Mouse (Mus musculus) intestine, embryonic 14.5 days (tissue): ENCODE data around the gene Ccdc180. TPM values are rescaled to one million over a fixed set of nuclear protein-coding genes. Genes with fewer than 3 reads are reported as not detected.

Experiments used
- ATAC-seq: fragments of 200-750 bp; cut with Nextera tagmentation; replicated peaks from 2 replicates; pipeline ENCODE4 v1.8.0; 2017; ENCODE audit warnings: low read depth, moderate number of reproducible peaks, moderate TSS enrichment, moderate library complexity; ENCODE audit not compliant: low FRiP score, low TSS enrichment
- DNase-seq: peaks from one replicate; pipeline ENCODE4 v3.0.0-alpha.2; 2018; ENCODE audit warnings: low spot score
- H3K27ac ChIP-seq: fragments of 300-500 bp; sonication (generic); 2 replicates; pipeline ENCODE4 v1.5.1; 2014; ENCODE audit warnings: low read depth, mild to moderate bottlenecking, control low read depth
- H3K27me3 ChIP-seq: fragments of 300-500 bp; sonication (generic); replicated peaks from 2 replicates; pipeline ENCODE4 v1.6.1; 2014; ENCODE audit warnings: low read length, control low read depth; ENCODE audit not compliant: control insufficient read depth, insufficient read depth
- H3K36me3 ChIP-seq: fragments of 300-500 bp; sonication (generic); 2 replicates; pipeline ENCODE4 v1.6.1; 2014; ENCODE audit warnings: low read length, control low read depth; ENCODE audit not compliant: control insufficient read depth, insufficient read depth
- H3K4me1 ChIP-seq: fragments of 300-500 bp; sonication (generic); replicated peaks from 2 replicates; pipeline ENCODE4 v1.6.1; 2014; ENCODE audit warnings: low read length, control low read depth, mixed read lengths; ENCODE audit not compliant: control insufficient read depth, insufficient read depth
- H3K4me2 ChIP-seq: fragments of 300-500 bp; sonication (generic); 2 replicates; pipeline ENCODE4 v1.6.1; 2014; ENCODE audit warnings: low read length
- H3K4me3 ChIP-seq: fragments of 300-500 bp; sonication (generic); 2 replicates; pipeline ENCODE4 v1.5.1; 2014; ENCODE audit warnings: low read depth, low read length, control low read depth, mixed read lengths
- H3K9ac ChIP-seq: fragments of 300-500 bp; sonication (generic); 2 replicates; pipeline ENCODE4 v1.6.1; 2014; ENCODE audit warnings: mild to moderate bottlenecking, low read length
- H3K9me3 ChIP-seq: fragments of 300-500 bp; sonication (generic); 2 replicates; pipeline ENCODE4 v1.6.1; 2016; ENCODE audit warnings: low read length, control low read depth; ENCODE audit not compliant: control insufficient read depth
- WGBS: fragments of 180-500 bp; shearing (Covaris S2); extraction: QIAGEN DNeasy Blood & Tissue Kit; methylation state at CpG from one replicate; pipeline ENCODE4 v1.1.7; 2014; 5-methylcytosine and 5-hydroxymethylcytosine counted together
- polyA plus RNA-seq: library from polyadenylated mRNA; unstranded; fragments of >200 nt; fragmentation: Nextera tagmentation; extraction: Ambion mirVana; gene quantifications from 2 replicates; pipeline ENCODE4 v1.2.1, GENCODE M21; 2014

Ccdc180 gene
- polyA plus RNA-seq, 1 experiment from 2014 or later: 0.04 TPM

DNA sequence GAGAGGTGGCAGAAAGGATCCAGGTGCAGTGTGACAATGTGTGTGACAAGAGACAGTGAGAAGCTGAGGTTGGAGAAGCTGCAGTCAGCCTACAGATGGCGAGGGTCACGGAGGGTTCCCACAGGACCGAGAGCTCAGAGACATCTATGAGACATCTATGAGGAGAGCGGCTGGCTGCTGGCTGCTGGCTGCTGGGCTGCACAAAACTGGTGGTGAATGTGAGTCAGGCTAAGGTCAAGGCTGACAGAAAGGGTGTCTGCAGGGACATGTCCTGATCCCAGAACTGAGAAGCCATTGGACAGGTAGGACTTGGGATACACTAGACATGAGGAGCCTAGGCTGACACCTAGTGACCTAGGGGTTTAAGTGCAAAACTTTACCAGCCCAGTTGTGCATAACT, 33.9 kb downstream of the Ccdc180 start:
- 87% methylated on average over 4 of the region's 4 CpGs for WGBS
- Histone ChIP-seq H3K36me3 (no peaks in the 10 kb centered on the region), H3K27ac (no peak overlapping the region), H3K4me3 (no peak overlapping the region), H3K4me1 (no peaks in the 10 kb centered on the region), H3K9me3 (no peaks in the 10 kb centered on the region), H3K4me2 (no peak overlapping the region), H3K27me3 (no peaks in the 10 kb centered on the region), H3K9ac (no peak overlapping the region)
- DNase-seq (no peak), ATAC-seq (no peak)

DNA sequence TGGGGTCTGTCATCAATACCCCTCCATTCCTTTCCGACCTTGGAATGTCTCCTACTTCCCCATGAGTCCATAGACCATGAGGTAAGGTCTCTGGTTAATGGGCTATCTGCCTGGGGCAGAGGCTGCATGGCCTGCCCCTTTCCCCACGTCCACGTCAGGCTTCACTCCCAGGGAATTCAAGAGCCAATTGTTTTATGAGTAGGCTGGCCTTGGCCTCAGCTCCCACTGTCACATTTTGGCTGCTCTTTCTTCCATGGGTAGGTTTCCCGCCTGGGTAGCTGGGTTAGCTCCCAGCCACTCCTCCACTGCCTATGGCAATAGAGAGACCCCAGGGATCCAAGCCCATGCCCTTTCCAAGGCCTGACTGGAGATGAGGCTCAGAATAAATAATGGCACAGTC, 38.5 kb downstream of the Ccdc180 start:
- no peaks in the 10 kb centered on the region for H3K27me3 ChIP-seq
- H3K27ac ChIP-seq: no peak overlapping the region
- no peaks in the 10 kb centered on the region for H3K9me3 ChIP-seq
- H3K4me3 ChIP-seq: no peak overlapping the region
- DNase-seq: no peak
- no peak for ATAC-seq
- no peaks in the 10 kb centered on the region for H3K36me3 ChIP-seq
- WGBS: 83% methylated on average over 4 of the region's 4 CpGs
- no peak overlapping the region for H3K4me2 ChIP-seq
- H3K9ac ChIP-seq: no peak overlapping the region
- H3K4me1 ChIP-seq: no peaks in the 10 kb centered on the region

DNA sequence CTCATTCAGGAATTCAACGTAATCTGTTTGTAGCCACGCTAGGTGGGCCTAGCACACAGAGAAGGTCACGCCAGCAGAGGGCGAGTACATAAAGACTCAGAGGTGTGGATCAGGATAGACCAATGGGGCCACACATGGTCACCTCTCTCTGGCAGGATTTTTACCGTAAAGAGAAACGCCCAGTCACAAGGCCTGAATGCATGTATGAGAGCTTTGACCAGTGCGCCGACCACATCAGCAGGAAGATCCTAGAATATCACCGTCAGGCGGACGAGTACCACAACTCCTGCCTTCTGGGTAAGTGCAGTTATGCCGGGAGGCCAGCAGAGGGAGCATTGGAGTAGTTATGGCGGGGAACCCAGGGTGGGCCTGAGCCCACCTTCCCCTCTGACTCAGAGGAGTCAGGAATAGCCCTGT, 51.5 kb downstream of the Ccdc180 start:
- Histone ChIP-seq H3K4me1 (no peaks in the 10 kb centered on the region), H3K4me2 (no peak overlapping the region), H3K27me3 (no peaks in the 10 kb centered on the region), H3K27ac (no peak overlapping the region), H3K36me3 (no peaks in the 10 kb centered on the region), H3K9ac (no peak overlapping the region), H3K4me3 (no peak overlapping the region), H3K9me3 (no peaks in the 10 kb centered on the region)
- DNase-seq (peak; percentile 76), ATAC-seq (no peak)
- WGBS: 28% methylated on average over 13 of the region's 13 CpGs

DNA sequence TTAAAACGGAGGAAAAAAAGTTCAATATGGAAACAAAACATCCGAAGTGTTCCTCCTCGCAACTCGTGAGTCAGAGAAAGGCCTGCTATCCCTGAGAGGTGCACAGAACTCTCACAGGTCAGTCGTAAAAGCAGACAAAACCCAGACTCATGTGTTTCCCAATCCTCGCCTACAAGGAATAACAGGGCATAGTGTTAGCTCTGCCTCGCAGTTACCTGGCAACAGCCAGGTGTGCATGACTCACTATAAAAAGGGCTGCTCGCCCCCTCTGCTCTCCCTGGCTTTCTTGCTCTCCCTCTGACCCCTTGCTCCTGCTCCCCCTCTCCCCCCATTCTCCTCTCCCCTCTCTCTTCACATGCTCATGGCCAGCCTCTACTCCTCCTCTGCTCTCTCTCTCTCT, 57.6 kb downstream of the Ccdc180 start:
- 50% methylated on average over 8 of the region's 8 CpGs for WGBS
- H3K36me3 ChIP-seq: no peaks in the 10 kb centered on the region
- no peak overlapping the region for H3K4me3 ChIP-seq
- H3K9me3 ChIP-seq: no peaks in the 10 kb centered on the region
- no peak overlapping the region for H3K27ac ChIP-seq
- peaks cover 4% of the 10 kb centered on the region; the same call in 1 of the 2 replicates for H3K4me1 ChIP-seq
- no peak overlapping the region for H3K4me2 ChIP-seq
- ATAC-seq: no peak
- DNase-seq: no peak
- H3K27me3 ChIP-seq: no peaks in the 10 kb centered on the region
- H3K9ac ChIP-seq: no peak overlapping the region

DNA sequence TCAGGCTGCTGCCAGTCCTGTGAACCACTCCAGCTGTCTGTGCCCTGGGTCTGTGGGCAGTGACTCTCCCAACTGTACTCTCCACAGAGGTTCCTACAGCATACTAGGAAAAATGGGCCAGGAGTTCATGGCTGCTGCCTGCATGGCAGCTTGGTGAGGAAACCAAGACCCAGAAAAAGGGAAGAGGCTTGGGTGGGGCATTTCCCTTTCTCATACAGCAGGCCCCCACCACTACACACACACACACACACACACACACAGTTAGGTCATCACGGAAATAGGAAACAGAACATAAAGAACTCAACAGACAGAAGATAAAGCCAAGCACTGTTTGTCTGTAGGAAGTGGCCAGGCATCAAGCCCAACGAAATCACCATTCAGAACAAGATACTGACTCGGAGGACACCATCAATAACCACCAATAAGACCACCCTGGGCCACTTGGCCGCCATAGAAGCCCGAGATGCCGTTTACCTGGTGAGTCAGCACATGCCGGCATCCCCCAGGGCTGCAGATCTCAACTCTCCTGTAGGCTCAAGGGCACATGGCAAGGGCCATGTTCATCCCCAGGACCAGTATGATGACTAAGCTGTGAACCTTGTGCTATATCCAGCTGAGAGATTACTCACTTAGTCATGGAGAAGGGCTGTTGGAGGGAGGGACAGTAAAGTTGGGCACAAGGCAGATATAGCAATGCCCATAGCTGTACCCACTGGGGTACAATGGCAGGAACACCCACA, 59.2 kb downstream of the Ccdc180 start:
- Histone ChIP-seq H3K4me1 (peaks cover 4% of the 10 kb centered on the region; the same call in 1 of the 2 replicates), H3K36me3 (no peaks in the 10 kb centered on the region), H3K9ac (no peak overlapping the region), H3K27me3 (no peaks in the 10 kb centered on the region), H3K4me3 (no peak overlapping the region), H3K9me3 (no peaks in the 10 kb centered on the region), H3K27ac (no peak overlapping the region), H3K4me2 (no peak overlapping the region)
- 77% methylated on average over 7 of the region's 7 CpGs for WGBS
- ATAC-seq: no peak
- no peak for DNase-seq

DNA sequence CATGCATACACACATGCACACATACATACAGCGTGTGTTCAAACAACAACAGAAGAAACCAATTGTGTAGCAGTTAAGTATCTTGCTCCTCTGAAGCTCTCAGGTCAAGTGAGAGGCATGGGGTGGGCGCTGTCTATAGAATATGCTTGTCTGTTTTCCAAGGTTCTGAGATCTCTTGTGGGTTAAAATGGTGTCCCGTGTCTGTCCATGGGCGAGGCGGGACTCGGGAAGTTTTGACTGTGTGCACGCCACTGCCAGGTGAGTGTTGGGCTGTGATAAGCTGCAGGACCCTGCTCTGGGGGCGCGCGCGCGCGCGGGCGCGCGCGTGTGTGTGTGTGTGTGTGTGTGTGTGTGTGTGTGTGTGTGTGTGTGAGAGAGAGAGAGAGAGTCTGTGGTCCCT, 61.7 kb downstream of the Ccdc180 start:
- ATAC-seq (no peak), DNase-seq (no peak)
- Histone ChIP-seq H3K9me3 (no peaks in the 10 kb centered on the region), H3K4me1 (peaks cover 4% of the 10 kb centered on the region; the same call in 1 of the 2 replicates), H3K9ac (no peak overlapping the region), H3K27me3 (no peaks in the 10 kb centered on the region), H3K4me3 (no peak overlapping the region), H3K27ac (no peak overlapping the region), H3K36me3 (no peaks in the 10 kb centered on the region), H3K4me2 (no peak overlapping the region)
- 94% methylated on average over 18 of the region's 18 CpGs for WGBS

DNA sequence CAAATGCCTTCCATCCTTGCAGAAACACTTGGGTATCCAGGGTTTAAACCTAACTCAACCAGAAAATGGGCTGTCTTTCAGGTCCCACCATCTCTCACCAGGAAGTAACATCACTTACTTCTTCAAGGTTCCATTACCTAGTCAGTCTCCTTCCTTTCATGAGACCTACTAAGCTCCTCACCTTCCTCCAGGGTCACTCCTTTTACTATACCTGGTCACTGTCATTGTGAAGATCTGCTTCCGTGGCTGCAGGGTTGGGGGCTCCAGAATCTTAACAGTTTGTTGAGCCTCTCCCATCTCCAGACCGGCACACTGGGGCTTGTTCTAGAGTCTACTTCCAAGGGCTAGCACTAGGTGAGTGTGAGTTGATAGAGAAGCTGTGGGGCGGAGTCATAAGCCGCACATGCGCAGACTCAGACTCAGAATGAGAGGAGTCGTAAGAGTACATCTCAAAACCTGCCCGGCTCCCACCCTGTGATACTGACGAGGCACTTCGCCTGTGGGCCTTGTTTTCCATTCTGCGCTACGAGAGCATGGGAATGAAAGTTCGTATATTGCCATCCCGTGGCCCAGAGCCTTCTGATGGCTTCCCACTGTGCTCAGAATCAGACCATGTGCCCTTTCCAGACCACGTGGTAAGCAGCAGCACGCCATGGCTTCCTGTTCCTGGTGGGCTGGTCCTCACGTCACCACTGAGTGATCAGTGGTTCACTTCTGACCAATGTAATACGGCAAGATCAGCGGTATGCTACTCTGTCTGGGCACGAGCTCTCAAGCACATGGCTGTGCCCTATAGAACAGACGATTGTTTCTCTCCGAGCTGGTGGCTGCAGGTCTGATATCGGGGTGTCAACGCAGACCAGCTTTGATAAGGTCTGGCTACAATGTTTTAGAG, 63.2 kb downstream of the Ccdc180 start:
- 92% methylated on average over 23 of the region's 23 CpGs for WGBS
- Histone ChIP-seq H3K4me2 (no peak overlapping the region), H3K36me3 (no peaks in the 10 kb centered on the region), H3K9ac (no peak overlapping the region), H3K4me3 (no peak overlapping the region), H3K27ac (no peak overlapping the region), H3K4me1 (peaks cover 3% of the 10 kb centered on the region; the same call in 1 of the 2 replicates), H3K9me3 (no peaks in the 10 kb centered on the region), H3K27me3 (no peaks in the 10 kb centered on the region)
- no peak for DNase-seq
- ATAC-seq: no peak

DNA sequence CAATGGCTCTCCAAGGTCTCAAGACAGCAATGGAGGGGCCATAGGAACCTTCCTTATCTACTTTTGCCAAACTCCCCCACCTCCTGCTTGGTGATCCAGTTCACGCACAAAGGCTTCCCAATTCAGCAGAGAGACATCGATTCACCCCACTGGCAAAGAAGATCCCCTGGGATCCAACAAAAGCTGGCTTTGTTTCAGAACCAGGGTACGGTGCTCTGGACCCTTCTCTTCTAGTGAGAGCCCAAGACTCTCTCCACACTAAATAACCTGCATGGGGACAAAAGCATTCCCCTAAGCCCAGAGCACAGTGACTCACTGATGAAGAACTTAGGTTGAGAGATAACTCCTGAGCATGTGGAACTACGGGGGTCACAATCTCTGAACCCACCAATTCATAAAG, 65.1 kb downstream of the Ccdc180 start:
- Histone ChIP-seq H3K4me1 (no peaks in the 10 kb centered on the region), H3K4me2 (no peak overlapping the region), H3K27ac (no peak overlapping the region), H3K27me3 (no peaks in the 10 kb centered on the region), H3K9me3 (no peaks in the 10 kb centered on the region), H3K9ac (no peak overlapping the region), H3K4me3 (no peak overlapping the region), H3K36me3 (no peaks in the 10 kb centered on the region)
- DNase-seq (no peak), ATAC-seq (no peak)
- WGBS: 89% methylated on average over 4 of the region's 4 CpGs
